Mouse (Mus musculus) intestine, postnatal 0 days (tissue): ENCODE results near the gene Prnd. TPM values are rescaled to one million over a fixed set of nuclear protein-coding genes. Genes with fewer than 3 reads are reported as not detected.
A peak's percentile ranks its signal among the peaks of the same experiment; 100 is the strongest.

Experiments
- ATAC-seq: fragments of 200-750 bp; cut with Nextera tagmentation; 2 replicates; pipeline ENCODE4 v1.8.0; 2017; ENCODE audit warnings: mild to moderate bottlenecking, moderate TSS enrichment, moderate library complexity
- H3K27ac ChIP-seq: fragments of 300-500 bp; sonication (generic); 2 replicates; pipeline ENCODE4 v1.5.1; 2014; ENCODE audit warnings: mild to moderate bottlenecking, low read depth, low read length, moderate library complexity
- H3K27me3 ChIP-seq: fragments of 300-500 bp; sonication (generic); replicated peaks from 2 replicates; pipeline ENCODE4 v1.6.1; 2014; ENCODE audit warnings: low read length, mixed read lengths; ENCODE audit not compliant: control insufficient read depth, insufficient read depth
- H3K36me3 ChIP-seq: fragments of 300-500 bp; sonication (generic); 2 replicates; pipeline ENCODE4 v1.6.1; 2014; ENCODE audit warnings: mild to moderate bottlenecking, moderate library complexity; ENCODE audit not compliant: control insufficient read depth, insufficient read depth
- H3K4me1 ChIP-seq: fragments of 300-500 bp; sonication (generic); replicated peaks from 2 replicates; pipeline ENCODE4 v1.6.1; 2014; ENCODE audit warnings: antibody characterized with exemption, low read length, mixed read lengths; ENCODE audit not compliant: control insufficient read depth, insufficient read depth
- H3K4me2 ChIP-seq: fragments of 300-500 bp; sonication (generic); replicated peaks from 2 replicates; pipeline ENCODE4 v1.6.1; 2014; ENCODE audit warnings: low read depth, mild to moderate bottlenecking, moderate library complexity
- H3K4me3 ChIP-seq: fragments of 300-500 bp; sonication (generic); 2 replicates; pipeline ENCODE4 v1.5.1; 2014; ENCODE audit warnings: low read depth, low read length
- H3K9ac ChIP-seq: fragments of 300-500 bp; sonication (generic); 2 replicates; pipeline ENCODE4 v1.6.1; 2014; ENCODE audit warnings: mild to moderate bottlenecking, low read depth, low read length
- H3K9me3 ChIP-seq: fragments of 300-500 bp; sonication (generic); 2 replicates; pipeline ENCODE4 v1.6.1; 2016; ENCODE audit warnings: mixed run types; ENCODE audit not compliant: control insufficient read depth
- CTCF ChIP-seq: sonication (generic); IDR thresholded peaks from 2 replicates; pipeline ENCODE4 v1.5.1; 2016; ENCODE audit warnings: low read depth, mild to moderate bottlenecking, control low read depth, antibody characterized with exemption, moderate library complexity
- WGBS: fragments of 180-500 bp; shearing (Covaris S2); extraction: QIAGEN DNeasy Blood & Tissue Kit; methylation state at CpG from one replicate; pipeline ENCODE4 v1.1.7; 2014; 5-methylcytosine and 5-hydroxymethylcytosine counted together
- polyA plus RNA-seq: library from polyadenylated mRNA; unstranded; fragments of >200 nt; fragmentation: Nextera tagmentation; extraction: Ambion mirVana; gene quantifications from 2 replicates; pipeline ENCODE4 v1.2.1, GENCODE M21; 2015

Prnd gene
- polyA plus RNA-seq, 1 experiment from 2014 or later = 12.2 TPM

DNA sequence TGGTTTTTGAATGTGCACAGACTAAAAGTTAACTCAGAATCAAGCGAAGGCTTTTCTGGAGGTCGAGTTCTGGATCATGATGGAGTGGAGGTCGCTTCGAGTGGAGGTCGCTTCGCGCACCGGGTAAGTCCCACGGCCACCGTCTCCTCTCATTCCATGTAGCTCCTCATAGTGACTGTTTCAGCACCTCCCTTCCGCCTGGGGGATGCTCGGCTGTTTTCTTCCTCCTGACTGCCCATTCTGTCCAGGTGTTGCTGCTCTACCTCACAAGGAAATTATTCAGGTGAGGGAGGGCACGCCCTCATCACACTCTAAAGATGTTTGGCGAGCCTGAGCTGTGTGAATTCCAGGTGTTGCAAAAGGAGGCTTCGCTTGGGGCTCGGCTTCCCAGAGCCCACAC is 4.3 kb upstream of the Prnd start:
- Histone ChIP-seq H3K4me1 (no peaks in the 10 kb centered on the region), H3K9ac (no peak overlapping the region), H3K4me3 (no peak overlapping the region), H3K27me3 (peaks cover 2% of the 10 kb centered on the region; the same call in 1 of the 2 replicates), H3K4me2 (no peak overlapping the region), H3K36me3 (no peaks in the 10 kb centered on the region), H3K9me3 (no peaks in the 10 kb centered on the region), H3K27ac (no peak overlapping the region)
- ATAC-seq = no peak
- TF ChIP-seq CTCF = no peak
- WGBS = 84% methylated on average over 16 of the region's 16 CpGs

DNA sequence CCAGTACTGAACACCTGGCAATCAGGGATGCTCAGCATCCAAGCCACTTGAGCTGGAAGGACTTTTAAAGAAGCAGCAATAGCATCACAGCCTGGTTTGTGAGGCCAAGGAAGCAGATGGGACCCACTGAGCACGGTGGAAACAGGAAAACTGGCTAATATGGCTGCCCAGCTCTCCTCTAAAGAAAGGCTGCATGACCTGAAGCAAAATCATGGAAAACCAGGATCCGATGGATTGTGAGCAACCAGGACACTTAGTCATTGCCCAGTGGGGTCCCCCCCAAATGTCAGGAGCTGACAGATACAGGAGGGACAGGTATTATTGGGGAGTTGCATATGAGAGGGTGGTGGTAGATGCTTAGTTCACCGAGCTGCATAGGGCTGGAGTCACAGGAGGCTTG is 2.5 kb upstream of the Prnd start:
- peaks cover 14% of the 10 kb centered on the region for H3K27me3 ChIP-seq
- ATAC-seq = no peak
- H3K9ac ChIP-seq = no peak overlapping the region
- H3K36me3 ChIP-seq = no peaks in the 10 kb centered on the region
- TF ChIP-seq CTCF = no peak
- no peak overlapping the region for H3K27ac ChIP-seq
- H3K4me3 ChIP-seq = no peak overlapping the region
- WGBS = 71% methylated on average over 3 of the region's 3 CpGs
- H3K4me2 ChIP-seq = no peak overlapping the region
- no peaks in the 10 kb centered on the region for H3K4me1 ChIP-seq
- H3K9me3 ChIP-seq = no peaks in the 10 kb centered on the region

DNA sequence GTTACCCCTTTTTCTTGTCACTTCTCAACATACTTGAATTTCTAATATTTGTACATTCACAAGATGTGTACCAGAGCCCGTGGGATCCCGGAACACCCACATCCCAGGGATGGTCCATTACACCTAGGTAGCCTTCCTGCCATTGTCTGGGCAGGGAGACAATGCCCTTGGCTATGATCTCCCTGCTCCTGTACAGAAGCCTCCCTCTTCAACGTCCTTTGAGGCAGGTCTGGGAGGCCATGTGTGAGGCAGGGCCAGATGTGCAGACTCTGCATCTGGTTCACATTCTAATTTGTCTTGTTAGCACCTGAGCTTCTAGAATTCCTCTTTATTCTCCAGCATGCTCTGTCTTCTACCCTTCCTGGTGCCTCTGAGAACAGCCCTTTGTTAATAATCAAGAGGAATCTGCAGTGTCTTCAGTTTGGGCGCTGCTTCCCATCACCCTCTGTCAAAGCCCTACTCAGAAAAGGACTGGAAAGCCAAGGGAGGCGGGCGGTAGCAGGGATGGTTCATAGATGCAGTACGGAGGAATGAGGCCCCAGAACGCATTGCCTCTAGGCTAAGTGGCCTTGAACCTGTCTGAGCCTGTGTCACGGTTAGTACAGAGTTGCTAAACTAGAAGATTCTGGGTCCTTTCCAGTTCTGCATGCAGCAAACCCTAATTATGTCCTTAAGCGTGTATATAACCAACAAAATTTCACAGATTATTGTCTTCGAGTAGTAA is 1.6 kb upstream of the Prnd start:
- Histone ChIP-seq H3K27me3 (peaks cover 18% of the 10 kb centered on the region), H3K9me3 (no peaks in the 10 kb centered on the region), H3K9ac (no peak overlapping the region), H3K36me3 (no peaks in the 10 kb centered on the region), H3K4me3 (no peak overlapping the region), H3K4me2 (no peak overlapping the region), H3K27ac (no peak overlapping the region), H3K4me1 (no peaks in the 10 kb centered on the region)
- ATAC-seq = no peak
- TF ChIP-seq CTCF = no peak
- WGBS = 61% methylated on average over 11 of the region's 11 CpGs

DNA sequence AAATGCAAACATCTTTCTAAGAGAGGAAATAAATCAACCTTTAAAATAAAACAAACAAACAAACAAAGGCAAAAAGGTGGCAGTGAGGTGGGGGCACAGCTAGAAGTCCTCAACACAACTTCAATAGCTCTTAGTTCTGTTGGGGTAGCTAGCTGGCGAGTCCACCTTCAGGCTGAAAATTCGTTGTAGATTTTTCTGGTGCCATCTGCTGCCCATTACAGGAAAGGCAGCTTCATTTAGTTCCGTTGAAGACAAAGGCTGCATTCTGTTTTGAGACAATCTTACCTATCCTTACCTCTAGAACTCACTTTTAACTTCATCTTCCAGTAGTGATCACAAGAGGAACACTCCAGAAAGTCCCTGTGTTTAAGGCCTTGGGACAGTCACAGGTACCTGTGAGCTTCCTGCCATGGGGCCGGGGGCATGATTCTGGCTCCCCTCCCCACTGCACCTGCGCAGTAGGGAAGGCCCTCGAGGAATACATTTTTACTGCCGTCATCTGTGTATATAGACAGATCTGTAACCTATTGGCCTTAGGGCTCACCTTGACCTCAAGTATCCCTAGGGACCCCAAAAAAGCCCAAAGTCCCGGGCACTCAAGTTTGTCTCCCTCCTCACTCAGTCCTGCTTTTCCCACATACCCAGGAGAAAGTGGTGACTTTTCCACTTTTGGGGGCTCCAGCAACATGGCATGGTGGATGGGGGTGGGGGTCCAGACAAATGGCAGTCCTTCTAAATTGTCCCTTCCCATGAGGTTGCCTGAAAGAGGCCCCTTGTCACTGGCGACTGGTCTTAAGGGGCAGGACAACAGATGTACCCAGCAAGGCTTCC is 679 bp upstream of the Prnd start:
- Histone ChIP-seq H3K4me3 (no peak overlapping the region), H3K4me2 (no peak overlapping the region), H3K9me3 (no peaks in the 10 kb centered on the region), H3K27ac (no peak overlapping the region), H3K27me3 (peaks cover 18% of the 10 kb centered on the region), H3K4me1 (no peaks in the 10 kb centered on the region), H3K36me3 (no peaks in the 10 kb centered on the region), H3K9ac (no peak overlapping the region)
- WGBS = 41% methylated on average over 9 of the region's 9 CpGs
- TF ChIP-seq CTCF = peak; percentile 82
- ATAC-seq = no peak

DNA sequence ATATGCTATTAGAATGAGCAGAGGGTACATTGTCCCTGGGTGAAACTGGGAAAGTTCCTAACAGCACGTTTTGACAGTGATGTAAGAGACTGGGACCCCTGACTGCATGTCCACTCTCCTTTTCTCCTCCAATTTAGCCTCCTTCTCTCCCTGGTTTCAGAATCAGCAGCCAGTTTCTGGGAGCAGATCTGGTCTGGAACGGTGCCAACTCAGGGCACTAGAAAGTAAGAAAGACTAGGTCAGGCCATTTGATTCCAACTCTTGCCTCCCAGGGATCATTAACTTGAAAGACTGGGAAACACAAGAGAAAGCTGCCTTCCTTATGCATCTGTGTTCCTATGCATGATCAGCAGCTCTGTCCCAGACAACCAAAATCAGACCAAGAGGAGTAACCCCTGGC is 1.8 kb downstream of the Prnd start:
- H3K27ac ChIP-seq = no peak overlapping the region
- H3K9me3 ChIP-seq = no peaks in the 10 kb centered on the region
- no peak for TF ChIP-seq CTCF
- ATAC-seq = no peak
- no peaks in the 10 kb centered on the region for H3K36me3 ChIP-seq
- H3K4me1 ChIP-seq = no peaks in the 10 kb centered on the region
- H3K9ac ChIP-seq = no peak overlapping the region
- no peak overlapping the region for H3K4me3 ChIP-seq
- 52% methylated on average over 2 of the region's 2 CpGs for WGBS
- H3K27me3 ChIP-seq = peaks cover 18% of the 10 kb centered on the region
- peak overlapping the region; percentile 49; the same call in 1 of the 2 replicates for H3K4me2 ChIP-seq

DNA sequence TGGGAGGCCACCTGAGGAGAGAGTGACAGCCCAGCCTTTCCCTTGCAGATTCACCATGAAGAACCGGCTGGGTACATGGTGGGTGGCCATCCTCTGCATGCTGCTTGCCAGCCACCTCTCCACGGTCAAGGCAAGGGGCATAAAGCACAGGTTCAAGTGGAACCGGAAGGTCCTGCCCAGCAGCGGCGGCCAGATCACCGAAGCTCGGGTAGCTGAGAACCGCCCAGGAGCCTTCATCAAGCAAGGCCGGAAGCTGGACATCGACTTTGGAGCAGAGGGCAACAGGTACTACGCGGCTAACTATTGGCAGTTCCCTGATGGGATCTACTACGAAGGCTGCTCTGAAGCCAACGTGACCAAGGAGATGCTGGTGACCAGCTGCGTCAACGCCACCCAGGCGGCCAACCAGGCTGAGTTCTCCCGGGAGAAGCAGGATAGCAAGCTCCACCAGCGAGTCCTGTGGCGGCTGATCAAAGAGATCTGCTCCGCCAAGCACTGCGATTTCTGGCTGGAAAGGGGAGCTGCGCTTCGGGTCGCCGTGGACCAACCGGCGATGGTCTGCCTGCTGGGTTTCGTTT is 2.4 kb downstream of the Prnd start:
- no peaks in the 10 kb centered on the region for H3K9me3 ChIP-seq
- no peak overlapping the region for H3K27ac ChIP-seq
- H3K9ac ChIP-seq = no peak overlapping the region
- peak overlapping the region; percentile 49 for H3K4me2 ChIP-seq
- ATAC-seq = 0 out of 2 replicates have a peak, but pooled peaks have one; percentile 22
- H3K27me3 ChIP-seq = peaks cover 18% of the 10 kb centered on the region
- WGBS = 12% methylated on average over 29 of the region's 29 CpGs
- no peak for TF ChIP-seq CTCF
- no peaks in the 10 kb centered on the region for H3K36me3 ChIP-seq
- no peaks in the 10 kb centered on the region for H3K4me1 ChIP-seq
- H3K4me3 ChIP-seq = 0 out of 2 replicates have a peak overlapping the region, but pooled peaks have one; percentile 2
